In genomic region chr15:80939401-80939800, GRCm38 (mm10) we compare ENCODE assay signal across 26 mouse cellular contexts.
"Had no signal": no experiment of that assay in that cellular context is flagged by ENCODE, and none has a peak within 500 bp of the region (broad histone marks: within the 10 kb centered on the region; RNA-seq: fewer than 3 reads in every experiment).

No protein-coding gene starts in this region.

- H3K9me3 ChIP-seq: embryonic facial prominence, embryonic 10.5 days; embryonic facial prominence, embryonic 12.5 days; embryonic facial prominence, embryonic 13.5 days; embryonic facial prominence, embryonic 15.5 days; forebrain, embryonic 10.5 days; forebrain, embryonic 12.5 days; forebrain, embryonic 13.5 days; forebrain, embryonic 15.5 days; heart, embryonic 10.5 days had no signal

- DNase-seq: cerebellum, adult 2 months; cerebellum, adult 8-10 months; cerebellum, adult 9-10 months; cerebellum, adult 9-11 months; cerebellum, postnatal 10 days; cerebellum, postnatal 14 days; cerebellum, postnatal 25 days; cerebellum, postnatal 36 days; forebrain, postnatal 0 days; gastrocnemius, adult 2 months; gastrocnemius, postnatal 10 days; gastrocnemius, postnatal 14 days; gastrocnemius, postnatal 25 days; gastrocnemius, postnatal 36 days; heart, adult 18-20 months; heart, adult 2 months had no signal

- H3K9ac ChIP-seq: embryonic facial prominence, embryonic 12.5 days; embryonic facial prominence, embryonic 13.5 days; embryonic facial prominence, embryonic 15.5 days; forebrain, embryonic 12.5 days; forebrain, embryonic 13.5 days; forebrain, embryonic 15.5 days; forebrain, postnatal 0 days had no signal

- H3K4me2 ChIP-seq: embryonic facial prominence, embryonic 12.5 days; embryonic facial prominence, embryonic 13.5 days; embryonic facial prominence, embryonic 15.5 days; forebrain, embryonic 12.5 days; forebrain, embryonic 13.5 days; forebrain, embryonic 15.5 days had no signal

- H3K4me1 ChIP-seq: embryonic facial prominence, embryonic 10.5 days; embryonic facial prominence, embryonic 12.5 days; embryonic facial prominence, embryonic 15.5 days; forebrain, embryonic 12.5 days; forebrain, embryonic 13.5 days; forebrain, embryonic 15.5 days had no signal

- H3K4me3 ChIP-seq: embryonic facial prominence, embryonic 10.5 days; embryonic facial prominence, embryonic 12.5 days; embryonic facial prominence, embryonic 13.5 days; embryonic facial prominence, embryonic 15.5 days; erythroblast, embryonic 14.5 days; forebrain, embryonic 10.5 days; forebrain, embryonic 12.5 days; forebrain, embryonic 13.5 days; forebrain, embryonic 15.5 days; gastrocnemius, adult 2 months; heart, adult 2 months; heart, embryonic 10.5 days had no signal

- H3K27me3 ChIP-seq: embryonic facial prominence, embryonic 12.5 days; embryonic facial prominence, embryonic 13.5 days; embryonic facial prominence, embryonic 15.5 days; forebrain, embryonic 12.5 days; forebrain, embryonic 13.5 days; forebrain, embryonic 15.5 days had no signal

- H3K27ac ChIP-seq: embryonic facial prominence, embryonic 10.5 days; embryonic facial prominence, embryonic 12.5 days; embryonic facial prominence, embryonic 13.5 days; embryonic facial prominence, embryonic 15.5 days; forebrain, embryonic 10.5 days; forebrain, embryonic 12.5 days; forebrain, embryonic 13.5 days; forebrain, embryonic 15.5 days; gastrocnemius, adult 2 months; heart, adult 2 months; heart, embryonic 10.5 days had no signal
